Mouse (Mus musculus) adrenal gland, postnatal 25 days (tissue): ENCODE results near the gene Echs1. TPM values are rescaled to one million over a fixed set of nuclear protein-coding genes. Genes with fewer than 3 reads are reported as not detected.

ENCODE experiments used
- DNase-seq: peaks from one replicate; pipeline ENCODE4 v3.0.0; 2021; ENCODE audit warnings: mixed read lengths
- total RNA-seq: library from RNA; stranded (reverse); gene quantifications from 2 replicates; pipeline ENCODE4 v1.2.3, GENCODE M21; 2021

The Echs1 gene
- total RNA-seq, 1 experiment from 2014 or later: 524 TPM

DNA sequence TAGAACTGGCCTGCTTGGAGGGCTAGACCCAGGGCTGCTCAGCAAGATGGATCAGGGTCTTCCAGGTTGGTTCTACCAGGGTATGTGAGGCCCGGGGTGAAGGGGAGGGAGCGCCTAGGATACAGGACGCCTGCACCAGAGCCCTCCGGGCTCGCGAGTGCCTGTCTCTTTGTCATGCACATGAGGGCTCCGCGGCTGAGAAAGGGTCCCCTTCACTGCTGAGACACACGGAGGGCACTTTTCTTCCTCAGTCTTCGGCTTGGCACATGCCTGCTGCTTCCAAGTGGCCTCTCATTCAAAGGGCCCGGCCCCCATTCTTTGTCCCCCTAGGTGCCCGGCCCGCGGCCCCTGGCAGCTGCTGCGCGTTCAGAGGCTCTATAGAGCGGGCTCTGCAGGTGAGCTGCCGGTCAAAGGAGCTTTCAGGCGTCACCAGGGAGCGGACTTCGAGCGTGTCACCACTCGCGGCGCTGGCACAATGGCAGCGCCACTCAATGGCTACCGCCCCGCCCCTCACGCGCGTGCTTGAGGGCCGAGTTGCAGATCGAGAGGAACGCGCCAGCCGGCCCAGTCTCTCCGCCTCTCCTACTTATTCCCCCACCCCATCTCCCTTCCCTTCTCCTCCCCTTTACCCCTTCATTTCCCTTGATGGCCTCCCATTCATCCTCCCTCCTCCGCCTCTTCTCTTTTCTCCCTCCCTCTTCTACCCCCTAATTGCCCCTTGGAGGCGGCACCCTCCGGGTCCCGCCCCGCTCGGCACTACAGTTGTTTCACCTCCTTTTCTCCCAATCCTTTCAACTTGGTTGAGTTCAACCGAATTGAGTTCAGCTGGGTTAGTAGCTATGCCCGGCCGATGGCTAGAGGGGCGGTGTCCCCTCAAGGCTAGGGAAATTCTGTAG is 55.1 kb downstream of the Echs1 start:
- DNase-seq: peak; percentile 41

DNA sequence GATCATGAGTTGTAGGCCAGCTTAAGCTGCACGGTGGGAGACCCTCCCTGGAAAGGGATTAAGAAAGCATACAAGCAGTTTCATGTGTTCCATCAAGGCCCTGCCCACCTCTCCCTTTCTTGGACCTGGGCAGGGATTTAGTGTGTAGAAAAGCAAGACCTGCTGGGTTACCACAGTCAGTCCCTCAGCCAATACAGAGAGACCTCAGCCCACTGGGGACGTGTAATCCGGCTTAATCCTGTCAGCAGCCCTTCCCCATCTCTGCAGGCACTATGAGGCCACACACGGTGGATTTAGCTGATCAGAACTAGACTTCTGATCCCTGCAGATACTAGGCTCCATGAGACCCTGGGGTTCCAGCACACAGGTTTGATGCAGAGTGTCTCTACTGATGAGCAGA is 56.7 kb downstream of the Echs1 start:
- no peak for DNase-seq

- DNase-seq: no peak
Measured at GRCm38 (mm10) chr7:140058528-140058927, 57.7 kb downstream of the Echs1 start.

- DNase-seq: peak; percentile 33
Measured at GRCm38 (mm10) chr7:140057413-140058407, 58.6 kb downstream of the Echs1 start.

Other genes starting within 250 kb of the Echs1 start
- gene Kndc1, start 221.8 kb downstream of the Echs1 start, total RNA-seq: 0.57 and 1.1 TPM in 2 replicates
- not detected in 2 replicates for gene Utf1, start 172.7 kb downstream of the Echs1 start, total RNA-seq
- gene 6430531B16Rik, start 137.7 kb downstream of the Echs1 start, total RNA-seq: 0.61 TPM in 1 of 2 replicates, not detected in the other
- gene Adam8, start 123.9 kb downstream of the Echs1 start, total RNA-seq: 1.9 and 2.1 TPM in 2 replicates
- gene Zfp511, start 80.1 kb downstream of the Echs1 start, total RNA-seq: 24.5 and 26.2 TPM in 2 replicates
- gene Tubgcp2, start 79.8 kb downstream of the Echs1 start, total RNA-seq: 21.1 and 31.8 TPM in 2 replicates
- gene Msx3, start 67.4 kb downstream of the Echs1 start, total RNA-seq: not detected in 2 replicates
- gene Caly, start 33.9 kb downstream of the Echs1 start, total RNA-seq: 5.8 and 6.1 TPM in 2 replicates
- not detected in 2 replicates for gene Prap1, start 23.1 kb downstream of the Echs1 start, total RNA-seq
- gene Fuom, start 14.0 kb downstream of the Echs1 start, total RNA-seq: 68.5 and 85.2 TPM in 2 replicates
- gene Paox, start 677 bp downstream of the Echs1 start, total RNA-seq: 30.3 and 33.5 TPM in 2 replicates
- 35.9 and 39.5 TPM in 2 replicates for gene Mtg1, start 21.1 kb upstream of the Echs1 start, total RNA-seq
- 0.76 and 0.79 TPM in 2 replicates for gene Sprn, start 38.4 kb upstream of the Echs1 start, total RNA-seq
- not detected in 2 replicates for gene Olfr522, start 48.3 kb upstream of the Echs1 start, total RNA-seq
- not detected in 2 replicates for gene Olfr523, start 56.7 kb upstream of the Echs1 start, total RNA-seq
- gene Olfr524, start 89.5 kb upstream of the Echs1 start, total RNA-seq: not detected in 2 replicates
- gene Cd163l1, start 101.8 kb upstream of the Echs1 start, total RNA-seq: not detected in 2 replicates
- gene 5830411N06Rik, start 130.8 kb upstream of the Echs1 start, total RNA-seq: not detected in 2 replicates
- gene Olfr525, start 204.4 kb upstream of the Echs1 start, total RNA-seq: not detected in 2 replicates
- gene Olfr527, start 217.5 kb upstream of the Echs1 start, total RNA-seq: not detected in 2 replicates
- not detected in 2 replicates for gene Olfr60, start 245.2 kb upstream of the Echs1 start, total RNA-seq